Mouse (Mus musculus) brain, embryonic 14.5 days (tissue): ENCODE measurements at regions not wholly inside any gene's neighbourhood (a gene's known extent, or its start where the extent isn't known, plus 50 kb on each side); places are given as distances from the start of the nearest gene placed in this dataset.

Experiments used
- CTCF ChIP-seq: fragments of 200-500 bp; IDR thresholded peaks from 2 replicates; pipeline ENCODE4 v1.5.1; 2012; ENCODE audit warnings: inconsistent platforms, mild to moderate bottlenecking, moderate library complexity, borderline replicate concordance; ENCODE audit not compliant: insufficient read depth, insufficient read length; ENCODE audit errors: extremely low read depth
- POLR2A ChIP-seq: fragments of 200-500 bp; IDR thresholded peaks from 2 replicates; pipeline ENCODE4 v1.6.1; 2012; ENCODE audit warnings: mild to moderate bottlenecking, inconsistent platforms, borderline replicate concordance; ENCODE audit not compliant: poor library complexity, insufficient read depth, insufficient read length, severe bottlenecking; ENCODE audit errors: extremely low read depth

- TF ChIP-seq POLR2A, result no peak
- no peak for TF ChIP-seq CTCF
Measured at GRCm38 (mm10) chr6:51024756-51025155, 370.5 kb upstream of the Npvf start.
